25 mouse cellular contexts compared by ENCODE assay signal in genomic region chr13:93919536-93919935, GRCm38 (mm10).
DNase-seq lines count a peak whose midpoint lies in the region; ATAC-seq and TF ChIP-seq lines count a peak whose summit lies in the region.
"Had no signal": no experiment of that assay in that cellular context is flagged by ENCODE, and none has a peak within 500 bp of the region (broad histone marks: within the 10 kb centered on the region; RNA-seq: fewer than 3 reads in every experiment).

No protein-coding gene starts in this region.

- H3K9ac ChIP-seq in intestine, embryonic 14.5 days (ENCODE audit: low read length) = no peak overlapping the region
- no peak overlapping the region for H3K9ac ChIP-seq in intestine, postnatal 0 days (ENCODE audit: low read depth, low read length)
- no peak overlapping the region for H3K9ac ChIP-seq in lung, embryonic 14.5 days
- H3K9ac ChIP-seq in intestine, embryonic 16.5 days (ENCODE audit: low read depth, low read length) = no peak overlapping the region
- H3K9ac ChIP-seq: embryonic facial prominence, embryonic 12.5 days; forebrain, embryonic 12.5 days; hindbrain, embryonic 14.5 days; limb, embryonic 15.5 days; neural tube, embryonic 13.5 days had no signal

- no peak overlapping the region for H3K4me3 ChIP-seq in intestine, embryonic 14.5 days (ENCODE audit: low read depth, low read length)
- H3K4me3 ChIP-seq in intestine, postnatal 0 days (ENCODE audit: low read depth, low read length) = no peak overlapping the region
- no peak overlapping the region for H3K4me3 ChIP-seq in lung, embryonic 14.5 days (ENCODE audit: low read depth, low read length)
- H3K4me3 ChIP-seq in embryonic facial prominence, embryonic 10.5 days = no peak overlapping the region
- no peak overlapping the region for H3K4me3 ChIP-seq in intestine, embryonic 16.5 days (ENCODE audit: low read length)
- H3K4me3 ChIP-seq: embryonic facial prominence, embryonic 12.5 days; forebrain, embryonic 12.5 days; limb, embryonic 15.5 days; midbrain, embryonic 10.5 days; myocyte; neural tube, embryonic 13.5 days had no signal

- H3K27ac ChIP-seq in intestine, embryonic 14.5 days (ENCODE audit: low read depth) = no peak overlapping the region
- no peak overlapping the region for H3K27ac ChIP-seq in intestine, postnatal 0 days (ENCODE audit: low read depth, low read length)
- peak overlapping the region; percentile 76 for H3K27ac ChIP-seq in lung, embryonic 14.5 days (ENCODE audit: low read depth)
- H3K27ac ChIP-seq in embryonic facial prominence, embryonic 10.5 days (replicated peaks) = no peak overlapping the region
- H3K27ac ChIP-seq in intestine, embryonic 16.5 days (ENCODE audit: low read length) = peak overlapping the region; percentile 50; the same call in 1 of the 2 replicates
- H3K27ac ChIP-seq: embryonic facial prominence, embryonic 12.5 days; forebrain, embryonic 12.5 days; hindbrain, embryonic 14.5 days; limb, embryonic 15.5 days; midbrain, embryonic 10.5 days; neural tube, embryonic 13.5 days had no signal

- peak; percentile 58 for DNase-seq in intestine, embryonic 14.5 days (ENCODE audit: low spot score)
- DNase-seq in lung, embryonic 14.5 days = peak; percentile 87
- no peak for DNase-seq in lung, postnatal 36 days
- peak; percentile 7 for DNase-seq in embryonic facial prominence, embryonic 10.5 days (ENCODE audit: low spot score)
- no peak for DNase-seq in layer of hippocampus, adult 9-10 months (ENCODE audit: low spot score)
- no peak for DNase-seq in gastrocnemius, postnatal 36 days
- DNase-seq: adrenal gland, adult 8-10 months; cerebellum, adult 18-20 months; cerebellum, postnatal 14 days; heart, postnatal 4 days; layer of hippocampus, adult 9-11 months; right cerebral cortex, postnatal 4 days; thymus, postnatal 14 days had no signal

- H3K4me2 ChIP-seq in intestine, embryonic 14.5 days (ENCODE audit: low read length) = no peak overlapping the region
- no peak overlapping the region for H3K4me2 ChIP-seq in intestine, postnatal 0 days (replicated peaks; ENCODE audit: low read depth)
- no peak overlapping the region for H3K4me2 ChIP-seq in lung, embryonic 14.5 days
- H3K4me2 ChIP-seq in intestine, embryonic 16.5 days (ENCODE audit: low read depth, low read length) = no peak overlapping the region
- H3K4me2 ChIP-seq: embryonic facial prominence, embryonic 12.5 days; forebrain, embryonic 12.5 days; hindbrain, embryonic 14.5 days; limb, embryonic 15.5 days; neural tube, embryonic 13.5 days had no signal

- TF ChIP-seq CTCF in intestine, postnatal 0 days (IDR thresholded peaks at IDR 0.05; ENCODE audit: low read depth) = no peak
- TF ChIP-seq CTCF in lung, embryonic 14.5 days (IDR thresholded peaks at IDR 0.05; ENCODE audit: low read depth) = no peak

- H3K36me3 ChIP-seq in intestine, embryonic 14.5 days (ENCODE audit: control insufficient read depth, insufficient read depth, low read length) = no peaks in the 10 kb centered on the region
- H3K36me3 ChIP-seq in intestine, postnatal 0 days (ENCODE audit: control insufficient read depth, insufficient read depth) = no peaks in the 10 kb centered on the region
- H3K36me3 ChIP-seq in lung, embryonic 14.5 days (ENCODE audit: insufficient read depth) = no peaks in the 10 kb centered on the region
- H3K36me3 ChIP-seq in embryonic facial prominence, embryonic 10.5 days (replicated peaks) = no peaks in the 10 kb centered on the region
- no peaks in the 10 kb centered on the region for H3K36me3 ChIP-seq in intestine, embryonic 16.5 days (ENCODE audit: control insufficient read depth, insufficient read depth, low read length)
- H3K36me3 ChIP-seq: embryonic facial prominence, embryonic 12.5 days; forebrain, embryonic 12.5 days; limb, embryonic 15.5 days; midbrain, embryonic 10.5 days; neural tube, embryonic 13.5 days had no signal

- peaks cover 33% of the 10 kb centered on the region for H3K4me1 ChIP-seq in intestine, embryonic 14.5 days (replicated peaks; ENCODE audit: control insufficient read depth, insufficient read depth, low read length)
- no peaks in the 10 kb centered on the region for H3K4me1 ChIP-seq in intestine, postnatal 0 days (replicated peaks; ENCODE audit: control insufficient read depth, insufficient read depth, low read length)
- peaks cover 11% of the 10 kb centered on the region for H3K4me1 ChIP-seq in lung, embryonic 14.5 days (ENCODE audit: insufficient read depth)
- H3K4me1 ChIP-seq in embryonic facial prominence, embryonic 10.5 days = peaks cover 16% of the 10 kb centered on the region
- H3K4me1 ChIP-seq in intestine, embryonic 16.5 days (ENCODE audit: control insufficient read depth, insufficient read depth, low read length) = peaks cover 30% of the 10 kb centered on the region
- H3K4me1 ChIP-seq: neural tube, embryonic 13.5 days had no signal

- peak; percentile 60; the same call in 1 of the 2 replicates for ATAC-seq in intestine, embryonic 14.5 days (replicated peaks; ENCODE audit: low FRiP score, low TSS enrichment, low read depth)
- ATAC-seq in intestine, postnatal 0 days = no peak
- peak; percentile 88 for ATAC-seq in lung, embryonic 14.5 days (ENCODE audit: insufficient read depth)
- ATAC-seq in intestine, embryonic 16.5 days = 0 out of 2 replicates have a peak, but pooled peaks have one; percentile 46
- ATAC-seq: activated CD4-positive, CD25-positive, alpha-beta regulatory T cell, adult 4 months; inflammation-experienced regulatory T-cells, adult 6 months; midbrain, embryonic 16.5 days had no signal

- no peaks in the 10 kb centered on the region for H3K9me3 ChIP-seq in intestine, embryonic 14.5 days (ENCODE audit: control insufficient read depth, low read length)
- H3K9me3 ChIP-seq in intestine, postnatal 0 days (ENCODE audit: control insufficient read depth) = no peaks in the 10 kb centered on the region
- H3K9me3 ChIP-seq in lung, embryonic 14.5 days (ENCODE audit: low read depth, low read length) = no peaks in the 10 kb centered on the region
- H3K9me3 ChIP-seq in embryonic facial prominence, embryonic 10.5 days = no peaks in the 10 kb centered on the region
- H3K9me3 ChIP-seq in intestine, embryonic 16.5 days (ENCODE audit: control insufficient read depth, low read length) = no peaks in the 10 kb centered on the region
- H3K9me3 ChIP-seq: embryonic facial prominence, embryonic 12.5 days; forebrain, embryonic 12.5 days; limb, embryonic 15.5 days; midbrain, embryonic 10.5 days; neural tube, embryonic 13.5 days had no signal

- intact Hi-C loops in gastrocnemius, postnatal 36 days (cut with DNase I) = no loop called here

- H3K27me3 ChIP-seq in intestine, embryonic 14.5 days (replicated peaks; ENCODE audit: control insufficient read depth, insufficient read depth, low read length) = no peaks in the 10 kb centered on the region
- no peaks in the 10 kb centered on the region for H3K27me3 ChIP-seq in intestine, postnatal 0 days (replicated peaks; ENCODE audit: control insufficient read depth, insufficient read depth, low read length)
- no peaks in the 10 kb centered on the region for H3K27me3 ChIP-seq in lung, embryonic 14.5 days (ENCODE audit: insufficient read depth, low read length)
- no peaks in the 10 kb centered on the region for H3K27me3 ChIP-seq in embryonic facial prominence, embryonic 10.5 days (replicated peaks; ENCODE audit: low read depth, poor library complexity, severe bottlenecking)
- H3K27me3 ChIP-seq in intestine, embryonic 16.5 days (replicated peaks; ENCODE audit: control insufficient read depth, insufficient read depth, low read length) = no peaks in the 10 kb centered on the region
- H3K27me3 ChIP-seq: embryonic facial prominence, embryonic 12.5 days; forebrain, embryonic 12.5 days; limb, embryonic 15.5 days; neural tube, embryonic 13.5 days had no signal

- WGBS in intestine, embryonic 14.5 days = 25% methylated on average over 3 of the region's 3 CpGs
- WGBS in intestine, postnatal 0 days = 69% methylated on average over 2 of the region's 3 CpGs
- 30% methylated on average over 3 of the region's 3 CpGs for WGBS in lung, embryonic 14.5 days
- 77% methylated on average over 3 of the region's 3 CpGs for WGBS in embryonic facial prominence, embryonic 10.5 days
- 50% methylated on average over 3 of the region's 3 CpGs for WGBS in intestine, embryonic 16.5 days

Comparison
In these comparisons a context has a peak if more than half of its experiments do, and no peak if none do; other contexts are left out.
1. DNase-seq: peak in intestine, embryonic 14.5 days (single experiment), lung, embryonic 14.5 days (single experiment) and embryonic facial prominence, embryonic 10.5 days (single experiment); none in lung, postnatal 36 days (single experiment), layer of hippocampus, adult 9-10 months (single experiment) and gastrocnemius, postnatal 36 days (0 of 2).
2. H3K27ac ChIP-seq: peak in lung, embryonic 14.5 days (single experiment) and intestine, embryonic 16.5 days (single experiment); none in intestine, embryonic 14.5 days (single experiment), intestine, postnatal 0 days (single experiment) and embryonic facial prominence, embryonic 10.5 days (single experiment).